Mouse (Mus musculus) bone marrow, adult 2 months (tissue): ENCODE results near the gene Hivep1.

Experiments
- CTCF ChIP-seq: fragments of 200-500 bp; IDR thresholded peaks from 2 replicates; pipeline ENCODE4 v1.5.1; 2011; ENCODE audit warnings: low read length, control low read depth; ENCODE audit not compliant: control insufficient read depth, insufficient read depth
- POLR2A ChIP-seq: fragments of 200-500 bp; IDR thresholded peaks from 2 replicates; pipeline ENCODE4 v1.6.1; 2011; ENCODE audit warnings: low read depth, mild to moderate bottlenecking, control low read depth, low read length, borderline replicate concordance; ENCODE audit not compliant: control insufficient read depth

DNA sequence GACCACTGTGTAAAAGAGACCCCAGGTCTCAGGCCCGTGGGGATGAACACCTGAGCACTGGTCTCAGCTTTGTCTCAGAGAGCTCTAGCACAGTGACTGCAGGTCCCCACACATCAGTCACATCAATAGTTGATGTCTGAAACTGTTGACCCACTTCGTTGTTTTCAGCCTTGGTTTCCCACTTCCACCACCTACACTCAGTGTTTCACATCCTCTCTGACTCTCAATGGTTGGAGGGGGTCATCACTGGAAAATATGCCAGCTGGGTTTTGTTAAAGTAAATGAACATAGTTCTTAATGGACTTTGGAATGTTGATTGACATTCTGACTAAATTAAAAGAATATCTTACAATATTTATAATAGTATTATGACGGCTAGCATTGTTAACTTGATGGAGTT is 58.6 kb downstream of the Hivep1 start:
- TF ChIP-seq CTCF (no peak), POLR2A (no peak)
